Mouse (Mus musculus): Measurements from ENCODE around the gene Arrdc2. TPM values are rescaled to one million over a fixed set of nuclear protein-coding genes. Genes with fewer than 3 reads are reported as not detected.

The Arrdc2 gene
- polyA plus RNA-seq, 1 experiment: 4.4 TPM

GRCm38 (mm10) chr8:70865350-70866000 lies 26.0 kb upstream of the Arrdc2 start:
- Histone ChIP-seq H3K4me3 (ENCODE audit: insufficient read depth, low read length) (peak overlapping the region; percentile 36), H3K27ac (ENCODE audit: insufficient read depth, low read length) (no peak overlapping the region), H3K4me1 (ENCODE audit: control insufficient read depth, insufficient read depth, low read length) (no peaks in the 10 kb centered on the region)
- peak; percentile 51 for TF ChIP-seq POLR2A (IDR thresholded peaks at IDR 0.05; ENCODE audit: low read depth, low read length)
- no peak for TF ChIP-seq CTCF (IDR thresholded peaks at IDR 0.05; ENCODE audit: borderline replicate concordance, insufficient read depth, low read length)

GRCm38 (mm10) chr8:70864712-70865221 lies 25.2 kb upstream of the Arrdc2 start:
- TF ChIP-seq POLR2A (IDR thresholded peaks at IDR 0.05; ENCODE audit: low read depth, low read length) (no peak), CTCF (IDR thresholded peaks at IDR 0.05; ENCODE audit: borderline replicate concordance, insufficient read depth, low read length) (no peak)
- Histone ChIP-seq H3K4me3 (ENCODE audit: insufficient read depth, low read length) (peak overlapping the region; percentile 36), H3K4me1 (ENCODE audit: control insufficient read depth, insufficient read depth, low read length) (no peaks in the 10 kb centered on the region), H3K27ac (ENCODE audit: insufficient read depth, low read length) (no peak overlapping the region)

- no peak for TF ChIP-seq POLR2A (IDR thresholded peaks at IDR 0.05; ENCODE audit: low read depth, low read length)
- TF ChIP-seq CTCF (IDR thresholded peaks at IDR 0.05; ENCODE audit: borderline replicate concordance, insufficient read depth, low read length): no peak
- Histone ChIP-seq H3K27ac (ENCODE audit: insufficient read depth, low read length) (no peak overlapping the region), H3K4me3 (ENCODE audit: insufficient read depth, low read length) (no peak overlapping the region), H3K4me1 (ENCODE audit: control insufficient read depth, insufficient read depth, low read length) (no peaks in the 10 kb centered on the region)
Observed at GRCm38 (mm10) chr8:70863956-70864711, 24.6 kb upstream of the Arrdc2 start.

- Histone ChIP-seq H3K4me1 (ENCODE audit: control insufficient read depth, insufficient read depth, low read length) (no peaks in the 10 kb centered on the region), H3K4me3 (ENCODE audit: insufficient read depth, low read length) (no peak within 1 kb of the TSS), H3K27ac (ENCODE audit: insufficient read depth, low read length) (no peak within 1 kb of the TSS)
- no peak for TF ChIP-seq POLR2A (IDR thresholded peaks at IDR 0.05; ENCODE audit: low read depth, low read length)
- TF ChIP-seq CTCF (IDR thresholded peaks at IDR 0.05; ENCODE audit: borderline replicate concordance, insufficient read depth, low read length): 0 out of 2 replicates have a peak, but pooled peaks have one; percentile 4
Observed at GRCm38 (mm10) chr8:70862824-70863641, 23.5 kb upstream of the Arrdc2 start, which contains the start of gene Kcnn1. Gene Kcnn1 (minus strand): TSS chr8:70863258.

GRCm38 (mm10) chr8:70857516-70857915 lies 18.0 kb upstream of the Arrdc2 start:
- Histone ChIP-seq H3K4me3 (ENCODE audit: insufficient read depth, low read length) (no peak overlapping the region), H3K4me1 (ENCODE audit: control insufficient read depth, insufficient read depth, low read length) (no peaks in the 10 kb centered on the region), H3K27ac (ENCODE audit: insufficient read depth, low read length) (no peak overlapping the region)
- no peak for TF ChIP-seq POLR2A (IDR thresholded peaks at IDR 0.05; ENCODE audit: low read depth, low read length)
- no peak for TF ChIP-seq CTCF (IDR thresholded peaks at IDR 0.05; ENCODE audit: borderline replicate concordance, insufficient read depth, low read length)

GRCm38 (mm10) chr8:70856541-70857197 lies 17.1 kb upstream of the Arrdc2 start:
- no peaks in the 10 kb centered on the region for H3K4me1 ChIP-seq (ENCODE audit: control insufficient read depth, insufficient read depth, low read length)
- H3K27ac ChIP-seq (ENCODE audit: insufficient read depth, low read length): no peak overlapping the region
- TF ChIP-seq CTCF (IDR thresholded peaks at IDR 0.05; ENCODE audit: borderline replicate concordance, insufficient read depth, low read length) (no peak), POLR2A (IDR thresholded peaks at IDR 0.05; ENCODE audit: low read depth, low read length) (0 out of 2 replicates have a peak, but pooled peaks have one; percentile 42)
- peak overlapping the region; percentile 23 for H3K4me3 ChIP-seq (ENCODE audit: insufficient read depth, low read length)

- Histone ChIP-seq H3K27ac (ENCODE audit: insufficient read depth, low read length) (no peak overlapping the region), H3K4me3 (ENCODE audit: insufficient read depth, low read length) (no peak overlapping the region), H3K4me1 (ENCODE audit: control insufficient read depth, insufficient read depth, low read length) (no peaks in the 10 kb centered on the region)
- TF ChIP-seq CTCF (IDR thresholded peaks at IDR 0.05; ENCODE audit: borderline replicate concordance, insufficient read depth, low read length): no peak
- no peak for TF ChIP-seq POLR2A (IDR thresholded peaks at IDR 0.05; ENCODE audit: low read depth, low read length)
Observed at GRCm38 (mm10) chr8:70856028-70856427, 16.5 kb upstream of the Arrdc2 start.

GRCm38 (mm10) chr8:70853863-70854262 lies 14.3 kb upstream of the Arrdc2 start:
- Histone ChIP-seq H3K4me3 (ENCODE audit: insufficient read depth, low read length) (no peak overlapping the region), H3K4me1 (ENCODE audit: control insufficient read depth, insufficient read depth, low read length) (no peaks in the 10 kb centered on the region), H3K27ac (ENCODE audit: insufficient read depth, low read length) (no peak overlapping the region)
- TF ChIP-seq POLR2A (IDR thresholded peaks at IDR 0.05; ENCODE audit: low read depth, low read length): no peak
- no peak for TF ChIP-seq CTCF (IDR thresholded peaks at IDR 0.05; ENCODE audit: borderline replicate concordance, insufficient read depth, low read length)
